Mouse (Mus musculus) heart, postnatal 0 days (tissue): ENCODE results near the gene Gm13757. TPM values are rescaled to one million over a fixed set of nuclear protein-coding genes. Genes with fewer than 3 reads are reported as not detected.
"Not testable (repeated sequence)": the region's sequence is repeated elsewhere in the genome, so short reads cannot be mapped to it uniquely, and the experiment has no call there.

Experiments
- ATAC-seq: fragments of 200-750 bp; cut with Nextera tagmentation; 2 replicates; pipeline ENCODE4 v1.8.0; 2017; ENCODE audit warnings: low read depth, moderate number of reproducible peaks, moderate library complexity; ENCODE audit not compliant: insufficient read depth
- DNase-seq: peaks from one replicate; pipeline ENCODE4 v3.0.0-alpha.2; 2016; ENCODE audit warnings: low spot score
- H3K27ac ChIP-seq: fragments of 300-500 bp; sonication (generic); 2 replicates; pipeline ENCODE4 v1.5.1; 2014; ENCODE audit warnings: low read depth, mild to moderate bottlenecking
- H3K27me3 ChIP-seq: fragments of 300-500 bp; sonication (generic); 2 replicates; pipeline ENCODE4 v1.6.1; 2014; ENCODE audit warnings: low read length, mixed read lengths; ENCODE audit not compliant: control insufficient read depth, insufficient read depth
- H3K36me3 ChIP-seq: fragments of 300-500 bp; sonication (generic); replicated peaks from 2 replicates; pipeline ENCODE4 v1.6.1; 2014; ENCODE audit warnings: low read length, mixed read lengths; ENCODE audit not compliant: control insufficient read depth, insufficient read depth
- H3K4me1 ChIP-seq: fragments of 300-500 bp; sonication (generic); 2 replicates; pipeline ENCODE4 v1.6.1; 2014; ENCODE audit warnings: antibody characterized with exemption; ENCODE audit not compliant: control insufficient read depth, insufficient read depth
- H3K4me2 ChIP-seq: fragments of 300-500 bp; sonication (generic); 2 replicates; pipeline ENCODE4 v1.6.1; 2014; ENCODE audit warnings: low read depth, mild to moderate bottlenecking, low read length, moderate library complexity
- H3K4me3 ChIP-seq: fragments of 300-500 bp; sonication (generic); 2 replicates; pipeline ENCODE4 v1.5.1; 2014; ENCODE audit warnings: low read depth, low read length
- H3K9ac ChIP-seq: fragments of 300-500 bp; sonication (generic); replicated peaks from 2 replicates; pipeline ENCODE4 v1.6.1; 2014; ENCODE audit warnings: low read depth, low read length, mixed read lengths
- H3K9me3 ChIP-seq: fragments of 300-500 bp; sonication (generic); replicated peaks from 2 replicates; pipeline ENCODE4 v1.6.1; 2016; ENCODE audit warnings: low read length; ENCODE audit not compliant: control insufficient read depth
- CTCF ChIP-seq: IDR thresholded peaks from 2 replicates; pipeline ENCODE4 v1.5.1; 2016; ENCODE audit warnings: antibody characterized with exemption, control low read depth, low read depth
- EP300 ChIP-seq: IDR thresholded peaks from 2 replicates; pipeline ENCODE4 v1.6.1; 2016; ENCODE audit warnings: antibody characterized with exemption, low read depth
- WGBS: fragments of 180-500 bp; shearing (Covaris S2); extraction: QIAGEN DNeasy Blood & Tissue Kit; methylation state at CpG from one replicate; pipeline ENCODE4 v1.1.7; 2014; 5-methylcytosine and 5-hydroxymethylcytosine counted together
- polyA plus RNA-seq: library from polyadenylated mRNA; unstranded; fragments of >200 nt; fragmentation: Nextera tagmentation; extraction: Ambion mirVana; gene quantifications from 2 replicates; pipeline ENCODE4 v1.2.1, GENCODE M21; 2015
- total RNA-seq: library from RNA; depleted of rRNA; stranded (reverse); fragments of >200 nt; gene quantifications from 2 replicates; pipeline ENCODE4 v1.2.3, GENCODE M21; 2014; ENCODE audit warnings: low replicate concordance; rRNA removed

Gm13757 gene
- total RNA-seq = not detected in 2 replicates
- polyA plus RNA-seq = not detected in 2 replicates

DNA sequence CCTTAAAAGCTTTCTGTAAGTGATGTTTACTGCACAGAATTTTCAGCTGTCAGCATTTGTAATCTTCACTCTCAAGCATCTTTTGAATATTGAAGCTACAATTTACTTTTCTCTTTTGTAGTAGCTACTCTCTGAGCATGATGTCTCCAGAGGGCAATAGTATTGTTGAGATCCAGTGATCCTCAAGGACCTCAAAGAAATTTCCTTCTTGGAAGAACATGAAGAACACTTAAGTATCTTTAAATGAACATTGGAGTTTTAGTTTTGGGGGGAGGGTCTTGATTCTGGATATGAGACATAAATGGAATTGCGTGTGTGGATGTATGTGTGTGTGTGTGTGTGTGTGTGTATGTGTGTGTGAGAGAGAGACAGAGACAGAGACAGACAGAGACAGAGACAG, at the start of gene Gm13757:
TSS of gene Gm13757 (minus strand) at position 101 of the 400 bp plus-strand sequence.
- no peak within 1 kb of the TSS for H3K9ac ChIP-seq
- H3K4me3 ChIP-seq = no peak within 1 kb of the TSS
- TF ChIP-seq EP300 (no peak), CTCF (no peak)
- no peak within 1 kb of the TSS for H3K4me2 ChIP-seq
- H3K27ac ChIP-seq = no peak within 1 kb of the TSS
- no peaks in the 10 kb centered on the region for H3K9me3 ChIP-seq
- H3K4me1 ChIP-seq = no peaks in the 10 kb centered on the region
- H3K27me3 ChIP-seq = no peaks in the 10 kb centered on the region
- no peak for ATAC-seq
- no peaks in the 10 kb centered on the region for H3K36me3 ChIP-seq
- no peak for DNase-seq
- WGBS = 75% methylated on average over 1 of the region's 1 CpGs

- no peaks in the 10 kb centered on the region for H3K36me3 ChIP-seq
- no peak within 1 kb of the TSS for H3K4me2 ChIP-seq
- ATAC-seq = no peak
- H3K9me3 ChIP-seq = no peaks in the 10 kb centered on the region
- no peaks in the 10 kb centered on the region for H3K27me3 ChIP-seq
- no peak within 1 kb of the TSS for H3K9ac ChIP-seq
- no peak within 1 kb of the TSS for H3K27ac ChIP-seq
- WGBS = 51% methylated on average over 2 of the region's 2 CpGs
- TF ChIP-seq EP300 (no peak), CTCF (no peak)
- H3K4me1 ChIP-seq = no peaks in the 10 kb centered on the region
- DNase-seq = no peak
- no peak within 1 kb of the TSS for H3K4me3 ChIP-seq
These were observed 44.1 kb upstream of the Gm13757 start, which contains the start of gene Olfr1185-ps1 for GRCm38 (mm10) chr2:88493020-88493419. Gene Olfr1185-ps1, plus strand, starts transcription at chr2:88493320.

GRCm38 (mm10) chr2:88483298-88483697, 34.4 kb upstream of the Gm13757 start, which contains the start of gene Olfr1184:
Gene Olfr1184, plus strand, starts transcription at chr2:88483598.
- no peak within 1 kb of the TSS for H3K4me2 ChIP-seq

DNA sequence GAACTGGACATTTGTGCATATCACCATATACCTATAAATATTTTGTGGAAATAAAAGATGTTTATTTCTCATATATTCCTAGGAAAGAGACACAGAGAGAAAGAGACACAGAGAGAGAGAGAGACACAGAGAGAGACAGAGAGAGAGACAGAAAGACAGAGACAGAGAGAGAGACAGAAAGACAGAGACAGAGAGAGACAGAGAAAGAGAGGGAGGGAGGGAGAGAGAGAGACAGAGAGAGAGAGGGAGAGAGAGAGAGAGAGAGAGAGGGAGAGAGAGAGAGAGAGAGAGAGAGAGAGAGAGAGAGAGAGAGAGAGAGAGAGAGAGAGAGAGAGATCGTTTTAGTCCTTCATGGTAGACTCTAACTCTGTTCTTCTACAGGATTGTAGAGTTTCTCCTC, 5.6 kb upstream of the Gm13757 start, which contains the start of gene Olfr1183:
TSS of gene Olfr1183 (plus strand) at position 301 of the 400 bp plus-strand sequence.
- not testable (repeated sequence) for H3K9ac ChIP-seq, ATAC-seq, H3K4me2 ChIP-seq, H3K27me3 ChIP-seq, DNase-seq, H3K27ac ChIP-seq, H3K36me3 ChIP-seq, H3K4me1 ChIP-seq, H3K9me3 ChIP-seq, H3K4me3 ChIP-seq
- WGBS = 72% methylated on average over 1 of the region's 1 CpGs

More at GRCm38 (mm10) chr2:88483298-88483697, 34.4 kb upstream of the Gm13757 start, which contains the start of gene Olfr1184:
- Histone ChIP-seq H3K27me3 (no peaks in the 10 kb centered on the region), H3K9ac (no peak within 1 kb of the TSS), H3K9me3 (no peaks in the 10 kb centered on the region), H3K27ac (no peak within 1 kb of the TSS), H3K4me1 (no peaks in the 10 kb centered on the region), H3K36me3 (no peaks in the 10 kb centered on the region), H3K4me3 (no peak within 1 kb of the TSS)
- TF ChIP-seq EP300 (no peak), CTCF (no peak)
- 73% methylated on average over 2 of the region's 2 CpGs for WGBS
- no peak for ATAC-seq
- DNase-seq = no peak

- Histone ChIP-seq H3K27me3 (no peaks in the 10 kb centered on the region), H3K4me1 (no peaks in the 10 kb centered on the region), H3K4me3 (no peak within 1 kb of the TSS), H3K36me3 (no peaks in the 10 kb centered on the region), H3K9ac (no peak within 1 kb of the TSS), H3K9me3 (0 out of 2 replicates have a peak, but pooled peaks cover 3% of the 10 kb centered on the region), H3K27ac (no peak within 1 kb of the TSS), H3K4me2 (no peak within 1 kb of the TSS)
- WGBS = 78% methylated on average over 1 of the region's 1 CpGs
- no peak for TF ChIP-seq EP300
- TF ChIP-seq CTCF = no peak
- DNase-seq (no peak), ATAC-seq (no peak)
These were observed 22.9 kb downstream of the Gm13757 start, which contains the start of gene Olfr1181 for GRCm38 (mm10) chr2:88426071-88426470. Gene Olfr1181, minus strand, starts transcription at chr2:88426171.

DNA sequence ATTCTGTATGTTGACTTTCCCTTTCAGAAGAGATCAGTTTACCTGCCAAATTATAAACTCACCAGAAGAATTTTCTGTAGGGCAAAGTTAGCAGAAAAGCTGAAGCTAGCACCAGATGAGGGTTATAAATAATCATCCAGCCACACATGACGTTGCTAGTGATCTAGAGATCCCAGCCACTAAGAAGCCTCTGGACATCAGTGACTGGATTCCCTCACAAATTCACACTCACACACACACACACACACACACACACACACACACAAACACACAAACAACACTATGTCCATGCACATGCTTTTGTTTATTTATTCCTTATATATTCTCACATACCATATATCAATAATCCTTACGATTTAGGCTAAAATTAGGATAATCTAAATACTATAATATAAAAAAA, 29.9 kb downstream of the Gm13757 start, which contains the start of gene Olfr1180:
TSS of gene Olfr1180 (minus strand) at position 101 of the 400 bp plus-strand sequence.
- TF ChIP-seq CTCF (no peak), EP300 (no peak)
- Histone ChIP-seq H3K27me3 (no peaks in the 10 kb centered on the region), H3K27ac (no peak within 1 kb of the TSS), H3K36me3 (no peaks in the 10 kb centered on the region), H3K4me3 (no peak within 1 kb of the TSS), H3K4me2 (no peak within 1 kb of the TSS), H3K4me1 (no peaks in the 10 kb centered on the region), H3K9ac (no peak within 1 kb of the TSS), H3K9me3 (no peaks in the 10 kb centered on the region)
- DNase-seq (no peak), ATAC-seq (no peak)
- 55% methylated on average over 2 of the region's 2 CpGs for WGBS
